Mouse (Mus musculus) T-cell, adult 2 months (primary cell): ENCODE results near the gene Msi2.

ENCODE experiments used
- DNase-seq: peaks from one replicate; pipeline ENCODE4 v3.0.0; 2022; ENCODE audit warnings: low spot score

The Msi2 gene

GRCm38 (mm10) chr11:88400235-88400634 lies 318.1 kb downstream of the Msi2 start:
- DNase-seq = no peak

- DNase-seq = no peak
These were observed 318.9 kb downstream of the Msi2 start for GRCm38 (mm10) chr11:88399431-88399830.

- no peak for DNase-seq
These were observed 319.3 kb downstream of the Msi2 start for GRCm38 (mm10) chr11:88399028-88399427.

- DNase-seq = no peak
These were observed 323.0 kb downstream of the Msi2 start for GRCm38 (mm10) chr11:88395076-88395990.

- DNase-seq = no peak
These were observed 323.8 kb downstream of the Msi2 start for GRCm38 (mm10) chr11:88394341-88395075.

GRCm38 (mm10) chr11:88392715-88393114 lies 325.6 kb downstream of the Msi2 start:
- DNase-seq = no peak

GRCm38 (mm10) chr11:88391181-88391814 lies 327.0 kb downstream of the Msi2 start:
- no peak for DNase-seq

- no peak for DNase-seq
These were observed 328.8 kb downstream of the Msi2 start for GRCm38 (mm10) chr11:88389530-88389929.

GRCm38 (mm10) chr11:88386916-88387315 lies 331.4 kb downstream of the Msi2 start:
- DNase-seq = no peak

GRCm38 (mm10) chr11:88382449-88382848 lies 335.9 kb downstream of the Msi2 start:
- no peak for DNase-seq

GRCm38 (mm10) chr11:88381145-88381909 lies 337.0 kb downstream of the Msi2 start:
- no peak for DNase-seq

GRCm38 (mm10) chr11:88379635-88380034 lies 338.7 kb downstream of the Msi2 start:
- no peak for DNase-seq

GRCm38 (mm10) chr11:88378686-88379339 lies 339.5 kb downstream of the Msi2 start:
- DNase-seq = no peak

- DNase-seq = no peak
These were observed 345.7 kb downstream of the Msi2 start for GRCm38 (mm10) chr11:88372589-88372988.

- DNase-seq = no peak
These were observed 348.4 kb downstream of the Msi2 start for GRCm38 (mm10) chr11:88369898-88370297.

GRCm38 (mm10) chr11:88367501-88367900 lies 350.8 kb downstream of the Msi2 start:
- DNase-seq = no peak

GRCm38 (mm10) chr11:88365914-88366540 lies 352.3 kb downstream of the Msi2 start:
- DNase-seq = no peak

- no peak for DNase-seq
These were observed 354.1 kb downstream of the Msi2 start for GRCm38 (mm10) chr11:88364231-88364630.

GRCm38 (mm10) chr11:88363481-88363880 lies 354.8 kb downstream of the Msi2 start:
- DNase-seq = no peak

- no peak for DNase-seq
These were observed 358.6 kb downstream of the Msi2 start for GRCm38 (mm10) chr11:88359736-88360135.

GRCm38 (mm10) chr11:88357325-88357724 lies 361.0 kb downstream of the Msi2 start:
- no peak for DNase-seq
